Mouse (Mus musculus) lung, postnatal 14 days (tissue): Measurements from ENCODE around the gene Pfkm.

Experiments
- DNase-seq: peaks from one replicate; pipeline ENCODE4 v3.0.0; 2021

The Pfkm gene

GRCm38 (mm10) chr15:98142515-98142914, 50.1 kb downstream of the Pfkm start:
- DNase-seq: no peak

- peak; percentile 19 for DNase-seq
Observed at GRCm38 (mm10) chr15:98144861-98145507, 52.6 kb downstream of the Pfkm start.

- peak; percentile 95 for DNase-seq
Observed at GRCm38 (mm10) chr15:98145559-98146181, 53.3 kb downstream of the Pfkm start.

- DNase-seq: no peak
Observed at GRCm38 (mm10) chr15:98148356-98148755, 56.0 kb downstream of the Pfkm start.

GRCm38 (mm10) chr15:98149166-98149602, 56.8 kb downstream of the Pfkm start:
- no peak for DNase-seq

GRCm38 (mm10) chr15:98152916-98153315, 60.5 kb downstream of the Pfkm start:
- peak; percentile 21 for DNase-seq

GRCm38 (mm10) chr15:98153625-98154024, 61.2 kb downstream of the Pfkm start:
- no peak for DNase-seq

- DNase-seq: no peak
Observed at GRCm38 (mm10) chr15:98154146-98154545, 61.8 kb downstream of the Pfkm start.

GRCm38 (mm10) chr15:98154631-98155030, 62.2 kb downstream of the Pfkm start:
- no peak for DNase-seq

- no peak for DNase-seq
Observed at GRCm38 (mm10) chr15:98155272-98155671, 62.9 kb downstream of the Pfkm start.

- DNase-seq: no peak
Observed at GRCm38 (mm10) chr15:98155944-98156343, 63.6 kb downstream of the Pfkm start.

GRCm38 (mm10) chr15:98157253-98157652, 64.9 kb downstream of the Pfkm start:
- DNase-seq: no peak

GRCm38 (mm10) chr15:98161026-98161805, 68.8 kb downstream of the Pfkm start:
- no peak for DNase-seq

GRCm38 (mm10) chr15:98162561-98162960, 70.2 kb downstream of the Pfkm start:
- DNase-seq: no peak

- DNase-seq: no peak
Observed at GRCm38 (mm10) chr15:98165525-98165924, 73.1 kb downstream of the Pfkm start, which contains the start of gene Asb8. TSS of gene Asb8 (minus strand) at chr15:98165625.

GRCm38 (mm10) chr15:98166963-98167644, 74.7 kb downstream of the Pfkm start, which contains the start of gene Ccdc184:
TSS of gene Ccdc184 (plus strand) at chr15:98167158.
- DNase-seq: no peak

- DNase-seq: peak; percentile 71
Observed at GRCm38 (mm10) chr15:98167645-98168621, 75.5 kb downstream of the Pfkm start.

GRCm38 (mm10) chr15:98168622-98169004, 76.2 kb downstream of the Pfkm start:
- DNase-seq: no peak

- DNase-seq: no peak
Observed at GRCm38 (mm10) chr15:98170365-98170764, 78.0 kb downstream of the Pfkm start.

- DNase-seq: no peak
Observed at GRCm38 (mm10) chr15:98170917-98171316, 78.5 kb downstream of the Pfkm start.

GRCm38 (mm10) chr15:98172113-98172512, 79.7 kb downstream of the Pfkm start:
- no peak for DNase-seq

GRCm38 (mm10) chr15:98173821-98174220, 81.4 kb downstream of the Pfkm start:
- peak; percentile 34 for DNase-seq
